Mouse (Mus musculus): ENCODE measurements around the gene Evl. TPM values are rescaled to one million over a fixed set of nuclear protein-coding genes. Genes with fewer than 3 reads are reported as not detected.
A peak's percentile ranks its signal among the peaks of the same experiment; 100 is the strongest.

The Evl gene
- total and polyA plus RNA-seq, 2 experiments from 2014 or later: 178 to 231 TPM

GRCm38 (mm10) chr12:108668606-108669235 is 114.2 kb downstream of the Evl start:
- ATAC-seq: peak; percentile 80
- Histone ChIP-seq H3K9ac (replicated peaks; ENCODE audit: low read length) (no peak overlapping the region), H3K4me2 (ENCODE audit: low read depth, low read length) (no peak overlapping the region)

GRCm38 (mm10) chr12:108671541-108671940 is 117.0 kb downstream of the Evl start:
- H3K9me3 ChIP-seq (ENCODE audit: low read length): no peaks in the 10 kb centered on the region
- TF ChIP-seq CTCF (IDR thresholded peaks at IDR 0.05; ENCODE audit: low read depth): no peak
- no peak for ATAC-seq
- peaks cover 3% of the 10 kb centered on the region for H3K4me1 ChIP-seq (ENCODE audit: insufficient read depth, low read length)
- no peak overlapping the region for H3K9ac ChIP-seq (replicated peaks; ENCODE audit: low read length)
- H3K4me3 ChIP-seq (ENCODE audit: low read length): no peak overlapping the region
- H3K36me3 ChIP-seq (ENCODE audit: insufficient read depth, low read length): peaks cover 19% of the 10 kb centered on the region
- no peak overlapping the region for H3K27ac ChIP-seq
- 86% methylated on average over 2 of the region's 2 CpGs for WGBS
- DNase-seq (ENCODE audit: low spot score): no peak
- H3K4me2 ChIP-seq (ENCODE audit: low read depth, low read length): no peak overlapping the region
- H3K27me3 ChIP-seq (ENCODE audit: insufficient read depth, low read length): no peaks in the 10 kb centered on the region

More at GRCm38 (mm10) chr12:108668606-108669235, 114.2 kb downstream of the Evl start:
- no peak for TF ChIP-seq CTCF (IDR thresholded peaks at IDR 0.05; ENCODE audit: low read depth)
- peak; percentile 83 for DNase-seq (ENCODE audit: low spot score)
- Histone ChIP-seq H3K4me1 (ENCODE audit: insufficient read depth, low read length) (peaks cover 3% of the 10 kb centered on the region), H3K27ac (peak overlapping the region; percentile 72), H3K4me3 (ENCODE audit: low read length) (no peak overlapping the region), H3K9me3 (ENCODE audit: low read length) (no peaks in the 10 kb centered on the region), H3K36me3 (ENCODE audit: insufficient read depth, low read length) (0 out of 2 replicates have a peak, but pooled peaks cover 10% of the 10 kb centered on the region), H3K27me3 (ENCODE audit: insufficient read depth, low read length) (no peaks in the 10 kb centered on the region)
- WGBS: 46% methylated on average over 8 of the region's 8 CpGs

GRCm38 (mm10) chr12:108672908-108673307 is 118.4 kb downstream of the Evl start:
- Histone ChIP-seq H3K9ac (replicated peaks; ENCODE audit: low read length) (no peak overlapping the region), H3K27me3 (ENCODE audit: insufficient read depth, low read length) (no peaks in the 10 kb centered on the region), H3K9me3 (ENCODE audit: low read length) (no peaks in the 10 kb centered on the region), H3K4me2 (ENCODE audit: low read depth, low read length) (no peak overlapping the region), H3K36me3 (ENCODE audit: insufficient read depth, low read length) (peaks cover 30% of the 10 kb centered on the region), H3K27ac (no peak overlapping the region), H3K4me1 (ENCODE audit: insufficient read depth, low read length) (peaks cover 3% of the 10 kb centered on the region), H3K4me3 (ENCODE audit: low read length) (no peak overlapping the region)
- no peak for TF ChIP-seq CTCF (IDR thresholded peaks at IDR 0.05; ENCODE audit: low read depth)
- DNase-seq (ENCODE audit: low spot score) (no peak), ATAC-seq (no peak)
- 78% methylated on average over 4 of the region's 4 CpGs for WGBS

GRCm38 (mm10) chr12:108673546-108673945 is 119.0 kb downstream of the Evl start:
- no peak for TF ChIP-seq CTCF (IDR thresholded peaks at IDR 0.05; ENCODE audit: low read depth)
- Histone ChIP-seq H3K36me3 (ENCODE audit: insufficient read depth, low read length) (peaks cover 31% of the 10 kb centered on the region), H3K9ac (replicated peaks; ENCODE audit: low read length) (no peak overlapping the region), H3K4me3 (ENCODE audit: low read length) (no peak overlapping the region), H3K4me2 (ENCODE audit: low read depth, low read length) (no peak overlapping the region), H3K4me1 (ENCODE audit: insufficient read depth, low read length) (peaks cover 2% of the 10 kb centered on the region), H3K9me3 (ENCODE audit: low read length) (no peaks in the 10 kb centered on the region), H3K27me3 (ENCODE audit: insufficient read depth, low read length) (no peaks in the 10 kb centered on the region), H3K27ac (no peak overlapping the region)
- 70% methylated on average over 3 of the region's 3 CpGs for WGBS
- no peak for ATAC-seq
- DNase-seq (ENCODE audit: low spot score): no peak

- ATAC-seq: no peak
- Histone ChIP-seq H3K36me3 (ENCODE audit: insufficient read depth, low read length) (peaks cover 40% of the 10 kb centered on the region), H3K4me2 (ENCODE audit: low read depth, low read length) (no peak overlapping the region), H3K4me1 (ENCODE audit: insufficient read depth, low read length) (no peaks in the 10 kb centered on the region), H3K9me3 (ENCODE audit: low read length) (no peaks in the 10 kb centered on the region), H3K27ac (no peak overlapping the region), H3K27me3 (ENCODE audit: insufficient read depth, low read length) (no peaks in the 10 kb centered on the region), H3K9ac (replicated peaks; ENCODE audit: low read length) (no peak overlapping the region), H3K4me3 (ENCODE audit: low read length) (no peak overlapping the region)
- TF ChIP-seq CTCF (IDR thresholded peaks at IDR 0.05; ENCODE audit: low read depth): no peak
- WGBS: 69% methylated on average over 4 of the region's 4 CpGs
- no peak for DNase-seq (ENCODE audit: low spot score)
Measured at GRCm38 (mm10) chr12:108674502-108674901, 120.0 kb downstream of the Evl start.

GRCm38 (mm10) chr12:108674916-108675315 is 120.4 kb downstream of the Evl start:
- no peak overlapping the region for H3K4me3 ChIP-seq (ENCODE audit: low read length)
- H3K36me3 ChIP-seq (ENCODE audit: insufficient read depth, low read length): peaks cover 44% of the 10 kb centered on the region
- no peak overlapping the region for H3K27ac ChIP-seq
- WGBS: 96% methylated on average over 2 of the region's 2 CpGs
- TF ChIP-seq CTCF (IDR thresholded peaks at IDR 0.05; ENCODE audit: low read depth): no peak
- no peaks in the 10 kb centered on the region for H3K4me1 ChIP-seq (ENCODE audit: insufficient read depth, low read length)
- no peak for DNase-seq (ENCODE audit: low spot score)
- no peak overlapping the region for H3K9ac ChIP-seq (replicated peaks; ENCODE audit: low read length)
- no peak overlapping the region for H3K4me2 ChIP-seq (ENCODE audit: low read depth, low read length)
- no peaks in the 10 kb centered on the region for H3K27me3 ChIP-seq (ENCODE audit: insufficient read depth, low read length)
- no peaks in the 10 kb centered on the region for H3K9me3 ChIP-seq (ENCODE audit: low read length)
- no peak for ATAC-seq

GRCm38 (mm10) chr12:108675614-108676401 is 121.3 kb downstream of the Evl start:
- Histone ChIP-seq H3K4me2 (ENCODE audit: low read depth, low read length) (no peak overlapping the region), H3K9ac (replicated peaks; ENCODE audit: low read length) (no peak overlapping the region), H3K27me3 (ENCODE audit: insufficient read depth, low read length) (no peaks in the 10 kb centered on the region), H3K4me1 (ENCODE audit: insufficient read depth, low read length) (no peaks in the 10 kb centered on the region), H3K4me3 (ENCODE audit: low read length) (no peak overlapping the region), H3K36me3 (ENCODE audit: insufficient read depth, low read length) (peaks cover 50% of the 10 kb centered on the region), H3K9me3 (ENCODE audit: low read length) (no peaks in the 10 kb centered on the region), H3K27ac (no peak overlapping the region)
- TF ChIP-seq CTCF (IDR thresholded peaks at IDR 0.05; ENCODE audit: low read depth): peak; percentile 44
- 73% methylated on average over 8 of the region's 8 CpGs for WGBS
- ATAC-seq (no peak), DNase-seq (ENCODE audit: low spot score) (peak; percentile 34)

Measured in hindbrain, postnatal 0 days (tissue).